Mouse (Mus musculus) brain, embryonic 14.5 days (tissue): ENCODE data around the gene Nefh.

Experiments used
- CTCF ChIP-seq: fragments of 200-500 bp; IDR thresholded peaks from 2 replicates; pipeline ENCODE4 v1.5.1; 2012; ENCODE audit warnings: inconsistent platforms, mild to moderate bottlenecking, moderate library complexity, borderline replicate concordance; ENCODE audit not compliant: insufficient read depth, insufficient read length; ENCODE audit errors: extremely low read depth
- POLR2A ChIP-seq: fragments of 200-500 bp; IDR thresholded peaks from 2 replicates; pipeline ENCODE4 v1.6.1; 2012; ENCODE audit warnings: mild to moderate bottlenecking, inconsistent platforms, borderline replicate concordance; ENCODE audit not compliant: poor library complexity, insufficient read depth, insufficient read length, severe bottlenecking; ENCODE audit errors: extremely low read depth

DNA sequence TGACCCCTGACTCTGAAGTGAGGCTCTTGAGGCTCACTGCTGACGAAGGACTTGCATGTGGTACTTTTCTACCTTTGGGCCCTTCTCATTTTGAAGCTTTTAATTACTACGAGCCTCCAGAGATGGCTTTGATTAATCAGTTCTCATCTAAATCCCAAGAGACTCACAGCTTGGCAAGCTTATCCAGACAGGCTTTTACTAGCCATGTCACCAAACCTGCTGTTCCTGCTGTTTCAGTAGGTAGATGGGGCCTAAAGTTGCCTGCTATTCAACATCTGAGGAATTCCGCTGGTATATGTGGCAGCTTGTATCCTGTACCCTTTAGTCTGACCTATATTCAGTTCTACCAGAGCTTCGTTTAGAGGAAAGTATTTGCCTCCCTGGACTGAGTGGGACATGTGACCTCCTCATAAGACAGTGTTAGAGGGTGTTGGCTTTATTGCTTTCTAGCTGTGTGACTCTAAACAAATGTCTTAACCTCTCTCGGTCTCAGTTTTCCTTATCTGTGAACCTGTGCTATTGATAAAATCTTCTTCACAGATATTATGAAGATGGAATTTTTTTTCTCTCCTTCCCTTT is 48.8 kb upstream of the Nefh start:
- TF ChIP-seq CTCF, result no peak
- TF ChIP-seq POLR2A, result no peak
